Comparison of ENCODE assay signal across 16 mouse cellular contexts in the genomic region with DNA sequence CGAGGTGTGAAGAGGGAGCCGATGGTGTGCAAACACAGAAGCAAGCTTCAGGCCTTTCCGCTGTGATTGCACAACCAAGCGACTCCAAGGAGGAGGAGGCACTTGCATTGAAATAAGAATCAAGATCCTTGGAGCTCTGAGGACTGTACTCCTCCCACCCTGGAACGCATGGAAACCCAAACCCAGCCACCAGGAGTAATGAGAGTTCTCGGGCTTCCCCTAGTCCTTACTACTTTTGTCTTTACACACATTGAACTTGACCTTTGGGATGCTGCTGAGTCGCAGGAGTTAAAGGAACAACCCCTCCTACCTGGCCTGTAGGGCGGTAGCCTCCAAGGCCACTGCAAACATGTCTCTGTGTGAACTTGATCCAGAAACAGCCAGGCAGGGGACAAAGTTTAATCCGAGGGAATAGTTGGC. TPM values are rescaled to one million over a fixed set of nuclear protein-coding genes. Genes with fewer than 3 reads are reported as not detected.
DNase-seq lines count a peak whose midpoint lies in the region; ATAC-seq and TF ChIP-seq lines count a peak whose summit lies in the region.
"Had no signal": no experiment of that assay in that cellular context is flagged by ENCODE, and none has a peak within 500 bp of the region (broad histone marks: within the 10 kb centered on the region; RNA-seq: fewer than 3 reads in every experiment).

No protein-coding gene starts in this region.

- H3K36me3 ChIP-seq in lung, embryonic 14.5 days (ENCODE audit: insufficient read depth) = no peaks in the 10 kb centered on the region
- no peaks in the 10 kb centered on the region for H3K36me3 ChIP-seq in kidney, embryonic 15.5 days
- no peaks in the 10 kb centered on the region for H3K36me3 ChIP-seq in liver, embryonic 15.5 days (replicated peaks)
- no peaks in the 10 kb centered on the region for H3K36me3 ChIP-seq in stomach, postnatal 0 days (ENCODE audit: control insufficient read depth, insufficient read depth, low read length)
- H3K36me3 ChIP-seq: embryonic facial prominence, embryonic 13.5 days; hindbrain, embryonic 13.5 days; limb, embryonic 12.5 days had no signal

- H3K4me2 ChIP-seq in lung, embryonic 14.5 days = no peak overlapping the region
- no peak overlapping the region for H3K4me2 ChIP-seq in kidney, embryonic 15.5 days
- no peak overlapping the region for H3K4me2 ChIP-seq in liver, embryonic 15.5 days
- H3K4me2 ChIP-seq in stomach, postnatal 0 days (replicated peaks; ENCODE audit: low read depth) = no peak overlapping the region
- H3K4me2 ChIP-seq: embryonic facial prominence, embryonic 13.5 days; forebrain, embryonic 13.5 days; hindbrain, embryonic 13.5 days; limb, embryonic 12.5 days had no signal

- no peak for TF ChIP-seq EP300 in stomach, postnatal 0 days (optimal IDR thresholded peaks at IDR 0.05)

- no peak for TF ChIP-seq CTCF in lung, embryonic 14.5 days (IDR thresholded peaks at IDR 0.05; ENCODE audit: low read depth)
- no peak for TF ChIP-seq CTCF in lung, adult 2 months (IDR thresholded peaks at IDR 0.05; ENCODE audit: insufficient read depth, low read length)
- peak; percentile 6; the same call in 1 of the 2 replicates for TF ChIP-seq CTCF in stomach, postnatal 0 days (IDR thresholded peaks at IDR 0.05; ENCODE audit: low read depth)

- H3K9me3 ChIP-seq in lung, embryonic 14.5 days (ENCODE audit: low read depth, low read length) = no peaks in the 10 kb centered on the region
- H3K9me3 ChIP-seq in kidney, embryonic 15.5 days (replicated peaks) = no peaks in the 10 kb centered on the region
- H3K9me3 ChIP-seq in liver, embryonic 15.5 days (replicated peaks) = no peaks in the 10 kb centered on the region
- no peaks in the 10 kb centered on the region for H3K9me3 ChIP-seq in stomach, postnatal 0 days (ENCODE audit: control insufficient read depth, low read length)
- H3K9me3 ChIP-seq: embryonic facial prominence, embryonic 13.5 days; forebrain, embryonic 13.5 days; hindbrain, embryonic 13.5 days; limb, embryonic 12.5 days had no signal

- DNase-seq in lung, embryonic 14.5 days = peak; percentile 38
- DNase-seq in lung, adult 2 months = no peak
- peak; percentile 67 for DNase-seq in stomach, postnatal 0 days (ENCODE audit: low spot score)
- DNase-seq in gastrocnemius, postnatal 10 days = no peak
- no peak for DNase-seq in left cerebral cortex, postnatal 4 days
- DNase-seq in right cerebral cortex, adult 2 months (ENCODE audit: low spot score in 2 of 2) = no peak
- DNase-seq: adrenal gland, adult 8-10 months; cerebellum, postnatal 10 days; gastrocnemius, postnatal 25 days had no signal

- no peak overlapping the region for H3K27ac ChIP-seq in lung, embryonic 14.5 days (ENCODE audit: low read depth)
- H3K27ac ChIP-seq in kidney, embryonic 15.5 days = 0 out of 2 replicates have a peak overlapping the region, but pooled peaks have one; percentile 7
- no peak overlapping the region for H3K27ac ChIP-seq in liver, embryonic 15.5 days (replicated peaks)
- H3K27ac ChIP-seq in stomach, postnatal 0 days (replicated peaks) = no peak overlapping the region; the same call in 1 of the 2 replicates
- H3K27ac ChIP-seq: embryonic facial prominence, embryonic 13.5 days; forebrain, embryonic 13.5 days; hindbrain, embryonic 13.5 days; limb, embryonic 12.5 days had no signal

- H3K27me3 ChIP-seq in lung, embryonic 14.5 days (ENCODE audit: insufficient read depth, low read length) = no peaks in the 10 kb centered on the region
- no peaks in the 10 kb centered on the region for H3K27me3 ChIP-seq in kidney, embryonic 15.5 days
- no peaks in the 10 kb centered on the region for H3K27me3 ChIP-seq in liver, embryonic 15.5 days
- no peaks in the 10 kb centered on the region for H3K27me3 ChIP-seq in stomach, postnatal 0 days (ENCODE audit: control insufficient read depth, insufficient read depth, low read length)
- H3K27me3 ChIP-seq: embryonic facial prominence, embryonic 13.5 days; forebrain, embryonic 13.5 days; hindbrain, embryonic 13.5 days; limb, embryonic 12.5 days had no signal

- no peaks in the 10 kb centered on the region; the same call in 1 of the 2 replicates for H3K4me1 ChIP-seq in lung, embryonic 14.5 days (ENCODE audit: insufficient read depth)
- H3K4me1 ChIP-seq in lung, adult 2 months (ENCODE audit: control insufficient read depth, insufficient read depth, low read length) = peaks cover 2% of the 10 kb centered on the region; the same call in 1 of the 2 replicates
- H3K4me1 ChIP-seq in kidney, embryonic 15.5 days = peaks cover 18% of the 10 kb centered on the region
- H3K4me1 ChIP-seq in liver, embryonic 15.5 days (replicated peaks) = 0 out of 2 replicates have a peak, but pooled peaks cover 3% of the 10 kb centered on the region
- no peaks in the 10 kb centered on the region for H3K4me1 ChIP-seq in stomach, postnatal 0 days (replicated peaks; ENCODE audit: control insufficient read depth, insufficient read depth)
- H3K4me1 ChIP-seq: forebrain, embryonic 13.5 days; hindbrain, embryonic 13.5 days had no signal

- WGBS in lung, embryonic 14.5 days = 47% methylated on average over 9 of the region's 9 CpGs
- 50% methylated on average over 9 of the region's 9 CpGs for WGBS in lung, adult 2 months
- WGBS in kidney, embryonic 15.5 days = 50% methylated on average over 9 of the region's 9 CpGs
- WGBS in liver, embryonic 15.5 days (ENCODE audit: insufficient replicate concordance) = 47% methylated on average over 9 of the region's 9 CpGs
- WGBS in stomach, postnatal 0 days = 45% methylated on average over 9 of the region's 9 CpGs

- TF ChIP-seq POLR2A in lung, adult 2 months (IDR thresholded peaks at IDR 0.05; ENCODE audit: borderline replicate concordance, extremely low read depth, low read depth, low read length) = no peak

- intact Hi-C loops in left cerebral cortex, postnatal 4 days (cut with DNase I) = no loop called here

- no peak for ATAC-seq in lung, embryonic 14.5 days (ENCODE audit: insufficient read depth)
- ATAC-seq in kidney, embryonic 15.5 days (replicated peaks; ENCODE audit: low FRiP score) = no peak; the same call in 1 of the 2 replicates
- ATAC-seq in liver, embryonic 15.5 days (ENCODE audit: insufficient read depth) = 0 out of 2 replicates have a peak, but pooled peaks have one; percentile 18
- peak; percentile 86 for ATAC-seq in stomach, postnatal 0 days (ENCODE audit: low FRiP score, low TSS enrichment)
- ATAC-seq: forebrain, embryonic 13.5 days had no signal

- H3K9ac ChIP-seq in lung, embryonic 14.5 days = no peak overlapping the region
- no peak overlapping the region for H3K9ac ChIP-seq in kidney, embryonic 15.5 days
- H3K9ac ChIP-seq in liver, embryonic 15.5 days = no peak overlapping the region
- no peak overlapping the region for H3K9ac ChIP-seq in stomach, postnatal 0 days (ENCODE audit: low read length)
- H3K9ac ChIP-seq: embryonic facial prominence, embryonic 13.5 days; forebrain, embryonic 13.5 days; hindbrain, embryonic 13.5 days; limb, embryonic 12.5 days had no signal

- H3K4me3 ChIP-seq in lung, embryonic 14.5 days (ENCODE audit: low read depth, low read length) = no peak overlapping the region
- H3K4me3 ChIP-seq in lung, adult 2 months (replicated peaks; ENCODE audit: extremely low read depth, low read depth, low read length) = no peak overlapping the region
- H3K4me3 ChIP-seq in kidney, embryonic 15.5 days (replicated peaks) = no peak overlapping the region
- peak overlapping the region; percentile 34; the same call in 1 of the 2 replicates for H3K4me3 ChIP-seq in liver, embryonic 15.5 days (replicated peaks)
- no peak overlapping the region for H3K4me3 ChIP-seq in stomach, postnatal 0 days (ENCODE audit: low read depth, low read length)
- H3K4me3 ChIP-seq: embryonic facial prominence, embryonic 13.5 days; forebrain, embryonic 13.5 days; hindbrain, embryonic 13.5 days; limb, embryonic 12.5 days; myocyte had no signal

RNA-seq across cellular contexts. Expression of a gene that starts 31.5 kb away (rescaled TPM):
- polyA plus RNA-seq in lung, embryonic 14.5 days (2014; fragmentation: Nextera tagmentation; extraction: Ambion mirVana) = 0.65 and 0.95 TPM in 2 replicates
- 1.5 and 1.8 TPM in 2 replicates for polyA plus RNA-seq in lung, adult 2 months (2012; rRNA removed)
- polyA plus RNA-seq in kidney, embryonic 15.5 days (2015; fragmentation: Nextera tagmentation; extraction: Ambion mirVana) = 0.73 and 0.90 TPM in 2 replicates
- polyA plus RNA-seq in liver, embryonic 15.5 days (2015; fragmentation: Nextera tagmentation; extraction: Ambion mirVana) = 0.38 and 0.53 TPM in 2 replicates
- 0.40 and 0.50 TPM in 2 replicates for polyA plus RNA-seq in stomach, postnatal 0 days (2015; fragmentation: Nextera tagmentation; extraction: Ambion mirVana)
- under 1 TPM; 0.38 to 0.52 TPM for total RNA-seq in gastrocnemius, postnatal 10 days (2021)
- 10 to 100 TPM; 12.0 to 13.9 TPM for total RNA-seq in left cerebral cortex, postnatal 4 days (2021)

RNA-seq across cellular contexts. Expression of a gene that starts 38.0 kb away (rescaled TPM):
- polyA plus RNA-seq in lung, embryonic 14.5 days (2014; fragmentation: Nextera tagmentation; extraction: Ambion mirVana) = 1.6 and 2.4 TPM in 2 replicates
- polyA plus RNA-seq in lung, adult 2 months (2012; rRNA removed) = 3.0 and 4.3 TPM in 2 replicates
- 3.0 and 4.0 TPM in 2 replicates for polyA plus RNA-seq in kidney, embryonic 15.5 days (2015; fragmentation: Nextera tagmentation; extraction: Ambion mirVana)
- polyA plus RNA-seq in liver, embryonic 15.5 days (2015; fragmentation: Nextera tagmentation; extraction: Ambion mirVana) = 10.5 and 11.3 TPM in 2 replicates
- 29.0 and 30.9 TPM in 2 replicates for polyA plus RNA-seq in stomach, postnatal 0 days (2015; fragmentation: Nextera tagmentation; extraction: Ambion mirVana)
- 1 to 10 TPM; 3.2 to 3.4 TPM for total RNA-seq in gastrocnemius, postnatal 10 days (2021)
- total RNA-seq in left cerebral cortex, postnatal 4 days (2021) = 1 to 10 TPM; 1.1 to 1.5 TPM

Comparison
In these comparisons a context has a peak if more than half of its experiments do, and no peak if none do; other contexts are left out.
1. DNase-seq: peak in lung, embryonic 14.5 days (single experiment) and stomach, postnatal 0 days (single experiment); none in lung, adult 2 months (single experiment), gastrocnemius, postnatal 10 days (single experiment), left cerebral cortex, postnatal 4 days (single experiment) and right cerebral cortex, adult 2 months (0 of 2).
2. ATAC-seq: peak in liver, embryonic 15.5 days (single experiment) and stomach, postnatal 0 days (single experiment); none in lung, embryonic 14.5 days (single experiment) and kidney, embryonic 15.5 days (single experiment).